ENCODE assay signal across 9 mouse cellular contexts in the genomic region with DNA sequence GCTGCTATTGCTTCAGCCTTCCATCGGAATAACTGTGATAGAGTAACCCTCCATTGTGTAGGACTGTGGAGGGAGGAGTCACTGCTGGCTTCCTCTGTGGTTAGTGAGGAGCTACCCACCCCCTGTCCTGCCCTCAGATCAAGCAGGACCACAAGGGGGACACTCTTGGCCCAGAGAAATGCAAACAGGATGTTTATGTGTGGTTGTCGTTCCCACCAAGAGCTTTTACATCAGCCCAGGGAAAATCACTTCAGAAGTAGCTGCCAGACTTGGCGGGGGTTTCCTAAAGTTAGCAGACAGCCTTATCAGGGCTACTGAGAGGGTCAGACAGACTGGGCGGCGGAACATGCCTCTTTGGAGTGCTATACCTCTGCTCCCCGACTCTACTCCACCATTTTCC. TPM values are rescaled to one million over a fixed set of nuclear protein-coding genes. Genes with fewer than 3 reads are reported as not detected.
DNase-seq lines count a peak whose midpoint lies in the region; ATAC-seq and TF ChIP-seq lines count a peak whose summit lies in the region.
"Had no signal": no experiment of that assay in that cellular context is flagged by ENCODE, and none has a peak within 500 bp of the region (broad histone marks: within the 10 kb centered on the region; RNA-seq: fewer than 3 reads in every experiment).

No protein-coding gene starts in this region.

- peak; percentile 67; the same call in 1 of the 2 replicates for TF ChIP-seq EP300 in heart, adult 2 months (IDR thresholded peaks at IDR 0.05; ENCODE audit: insufficient read depth, low read depth, low read length)

- H3K4me3 ChIP-seq in heart, adult 2 months, result no peak overlapping the region
- H3K4me3 ChIP-seq: hindbrain, embryonic 15.5 days had no signal

- WGBS in heart, adult 2 months, result 3% methylated on average over 6 of the region's 6 CpGs

- intact Hi-C loops in heart, adult 2 months (cut with DNase I), result no loop called here
- intact Hi-C loops in heart, postnatal 36 days (cut with DNase I), result no loop called here

- TF ChIP-seq POLR2A in heart, adult 2 months (IDR thresholded peaks at IDR 0.05; ENCODE audit: insufficient read depth, low read depth, low read length), result no peak

- H3K79me2 ChIP-seq in heart, adult 2 months (replicated peaks; ENCODE audit: control insufficient read depth, insufficient read depth, low read length), result no peaks in the 10 kb centered on the region

- no peaks in the 10 kb centered on the region for H3K27me3 ChIP-seq in heart, adult 2 months (ENCODE audit: control insufficient read depth, insufficient read depth, low read length)
- H3K27me3 ChIP-seq: hindbrain, embryonic 15.5 days had no signal

- no peaks in the 10 kb centered on the region for H3K36me3 ChIP-seq in heart, adult 2 months (ENCODE audit: control insufficient read depth, insufficient read depth, low read length)
- H3K36me3 ChIP-seq: hindbrain, embryonic 15.5 days had no signal

- no peak overlapping the region for H3K9ac ChIP-seq in heart, adult 2 months (ENCODE audit: low read depth, low read length)
- H3K9ac ChIP-seq: hindbrain, embryonic 15.5 days had no signal

- peak overlapping the region; percentile 56 for H3K27ac ChIP-seq in heart, adult 2 months
- H3K27ac ChIP-seq: hindbrain, embryonic 15.5 days had no signal

- peak in 1 of 2 experiments; percentile 41 for DNase-seq in heart, adult 2 months
- no peak for DNase-seq in heart, postnatal 36 days
- DNase-seq in heart, postnatal 4 days, result peak; percentile 60
- peak; percentile 90 for DNase-seq in lung, postnatal 10 days
- no peak for DNase-seq in right cerebral cortex, adult 2 months (ENCODE audit: low spot score in 2 of 2)
- no peak for DNase-seq in urinary bladder, postnatal 4 days (ENCODE audit: low spot score in 2 of 2)
- no peak for DNase-seq in cerebellum, postnatal 4 days (ENCODE audit: low spot score in 2 of 2)

- ATAC-seq in CD4-positive, CD25-positive, alpha-beta regulatory T cell, adult 4 months, result peak; percentile 61

- H3K4me1 ChIP-seq in heart, adult 2 months (ENCODE audit: control insufficient read depth, insufficient read depth, low read length), result peaks cover 40% of the 10 kb centered on the region

- peak; percentile 45 for TF ChIP-seq CTCF in heart, adult 2 months (IDR thresholded peaks at IDR 0.05)

RNA-seq across cellular contexts. Expression of a gene that starts 8.9 kb away (rescaled TPM):
- total RNA-seq in heart, adult 2 months (2021), result 1 to 10 TPM; 5.6 to 7.3 TPM
- polyA plus RNA-seq in heart, adult 2 months (2012; rRNA removed), result 7.2 and 15.1 TPM in 2 replicates
- 1 to 10 TPM; 6.9 to 8.0 TPM for total RNA-seq in heart, postnatal 36 days (2021)
- polyA plus RNA-seq in CD4-positive, CD25-positive, alpha-beta regulatory T cell, adult 4 months (2017; shearing (Covaris generic)), result not detected
- 10 to 100 TPM; 17.3 to 19.1 TPM for total RNA-seq in heart, postnatal 4 days (2021)

Comparison
In these comparisons a context has a peak if more than half of its experiments do, and no peak if none do; other contexts are left out.
1. DNase-seq: peak in heart, postnatal 4 days (single experiment) and lung, postnatal 10 days (single experiment); none in heart, postnatal 36 days (0 of 2), right cerebral cortex, adult 2 months (0 of 2), urinary bladder, postnatal 4 days (0 of 2) and cerebellum, postnatal 4 days (0 of 2).